Mouse (Mus musculus): ENCODE data around the gene Mapk1.

DNA sequence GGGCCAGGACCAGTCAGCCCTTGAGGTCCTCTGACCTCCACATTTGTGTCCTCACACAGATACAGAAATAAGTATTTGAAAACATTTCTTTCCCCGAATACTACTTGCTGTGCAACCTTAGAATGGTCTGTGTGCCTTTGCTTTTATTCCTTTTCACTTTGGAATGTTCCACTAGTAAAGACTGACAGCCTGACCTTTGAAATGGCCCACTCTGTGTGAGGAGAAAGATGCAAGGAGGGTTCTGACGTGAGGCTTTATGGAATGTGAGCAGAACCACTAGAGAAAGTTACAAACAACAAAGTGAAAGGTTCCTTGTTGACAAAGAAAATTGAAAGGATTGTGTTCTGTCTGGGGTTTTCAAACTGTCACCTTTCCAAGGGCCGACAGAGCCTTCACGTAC is 6.8 kb downstream of the Mapk1 start:
- TF ChIP-seq EP300 (IDR thresholded peaks at IDR 0.05; ENCODE audit: low read length) (no peak), USF1 (IDR thresholded peaks at IDR 0.05; ENCODE audit: low read depth, low read length) (no peak), POLR2A (IDR thresholded peaks at IDR 0.05; ENCODE audit: low read depth, low read length) (no peak), JUND (conservative IDR thresholded peaks at IDR 0.05; ENCODE audit: low read depth, low read length) (no peak), CTCF (conservative IDR thresholded peaks at IDR 0.05 in 1 of 2, IDR thresholded peaks at IDR 0.05 in 1 of 2; ENCODE audit: low read depth in 2 of 2, low read length in 2 of 2) (no peak), ZNF384 (IDR thresholded peaks at IDR 0.05; ENCODE audit: low read depth, low read length) (no peak)
